Mouse (Mus musculus) midbrain, embryonic 10.5 days (tissue): Measurements from ENCODE around the gene Yif1a. TPM values are rescaled to one million over a fixed set of nuclear protein-coding genes. Genes with fewer than 3 reads are reported as not detected.

ENCODE experiments used
- DNase-seq: peaks from one replicate; pipeline ENCODE4 v3.0.0-alpha.2; 2017; ENCODE audit warnings: low spot score
- H3K27ac ChIP-seq: fragments of 300-500 bp; sonication (generic); replicated peaks from 2 replicates; pipeline ENCODE4 v1.5.1; 2016; ENCODE audit warnings: mild to moderate bottlenecking
- H3K27me3 ChIP-seq: fragments of 300-500 bp; sonication (generic); 2 replicates; pipeline ENCODE4 v1.6.1; 2016; ENCODE audit warnings: low read depth, mild to moderate bottlenecking; ENCODE audit not compliant: poor library complexity, severe bottlenecking
- H3K36me3 ChIP-seq: fragments of 300-500 bp; sonication (generic); 2 replicates; pipeline ENCODE4 v1.6.1; 2016; ENCODE audit warnings: mild to moderate bottlenecking, moderate library complexity
- H3K4me1 ChIP-seq: fragments of 300-500 bp; sonication (generic); 2 replicates; pipeline ENCODE4 v1.6.1; 2016
- H3K4me3 ChIP-seq: fragments of 300-500 bp; sonication (generic); 2 replicates; pipeline ENCODE4 v1.5.1; 2016; ENCODE audit warnings: mild to moderate bottlenecking, moderate library complexity
- H3K9me3 ChIP-seq: fragments of 300-500 bp; sonication (generic); replicated peaks from 2 replicates; pipeline ENCODE4 v1.6.1; 2016; ENCODE audit warnings: mild to moderate bottlenecking
- WGBS: fragments of 180-500 bp; shearing (Covaris S2); methylation state at CpG from one replicate; pipeline ENCODE4 v1.1.7; 2016; 5-methylcytosine and 5-hydroxymethylcytosine counted together
- polyA plus RNA-seq: library from polyadenylated mRNA; unstranded; fragments of >200 nt; fragmentation: Nextera tagmentation; extraction: Ambion mirVana; gene quantifications from 2 replicates; pipeline ENCODE4 v1.2.1, GENCODE M21; 2016

Yif1a gene
- polyA plus RNA-seq, 1 experiment from 2014 or later, result 85.1 TPM

GRCm38 (mm10) chr19:5122492-5122891 is 34.2 kb downstream of the Yif1a start:
- Histone ChIP-seq H3K9me3 (no peaks in the 10 kb centered on the region), H3K27ac (no peak overlapping the region), H3K27me3 (peaks cover 12% of the 10 kb centered on the region), H3K36me3 (no peaks in the 10 kb centered on the region), H3K4me1 (peaks cover 10% of the 10 kb centered on the region), H3K4me3 (no peak overlapping the region)
- no peak for DNase-seq
- 74% methylated on average over 10 of the region's 10 CpGs for WGBS

- no peak for DNase-seq
- WGBS, result 87% methylated on average over 3 of the region's 3 CpGs
- Histone ChIP-seq H3K27me3 (peaks cover 12% of the 10 kb centered on the region), H3K9me3 (no peaks in the 10 kb centered on the region), H3K4me3 (no peak overlapping the region), H3K27ac (no peak overlapping the region), H3K36me3 (no peaks in the 10 kb centered on the region), H3K4me1 (peaks cover 8% of the 10 kb centered on the region)
Measured at GRCm38 (mm10) chr19:5123241-5123640, 34.9 kb downstream of the Yif1a start.

- no peaks in the 10 kb centered on the region for H3K9me3 ChIP-seq
- H3K4me1 ChIP-seq, result no peaks in the 10 kb centered on the region
- DNase-seq, result no peak
- no peak overlapping the region for H3K4me3 ChIP-seq
- no peak overlapping the region for H3K27ac ChIP-seq
- WGBS, result 81% methylated on average over 7 of the region's 7 CpGs
- peaks cover 5% of the 10 kb centered on the region for H3K27me3 ChIP-seq
- H3K36me3 ChIP-seq, result no peaks in the 10 kb centered on the region
Measured at GRCm38 (mm10) chr19:5124055-5124614, 35.8 kb downstream of the Yif1a start.

- H3K4me3 ChIP-seq, result no peak overlapping the region
- peaks cover 16% of the 10 kb centered on the region for H3K36me3 ChIP-seq
- 46% methylated on average over 1 of the region's 1 CpGs for WGBS
- peaks cover 8% of the 10 kb centered on the region; the same call in 1 of the 2 replicates for H3K4me1 ChIP-seq
- no peaks in the 10 kb centered on the region for H3K9me3 ChIP-seq
- no peaks in the 10 kb centered on the region; the same call in 1 of the 2 replicates for H3K27me3 ChIP-seq
- H3K27ac ChIP-seq, result no peak overlapping the region
- DNase-seq, result no peak
Measured at GRCm38 (mm10) chr19:5129770-5130169, 41.4 kb downstream of the Yif1a start.

- Histone ChIP-seq H3K4me3 (no peak overlapping the region), H3K27ac (no peak overlapping the region), H3K9me3 (no peaks in the 10 kb centered on the region), H3K36me3 (peaks cover 22% of the 10 kb centered on the region), H3K27me3 (no peaks in the 10 kb centered on the region; the same call in 1 of the 2 replicates), H3K4me1 (peaks cover 8% of the 10 kb centered on the region; the same call in 1 of the 2 replicates)
- 84% methylated on average over 4 of the region's 4 CpGs for WGBS
- DNase-seq, result no peak
Measured at GRCm38 (mm10) chr19:5131237-5131636, 42.9 kb downstream of the Yif1a start.

- peaks cover 46% of the 10 kb centered on the region for H3K36me3 ChIP-seq
- peak; percentile 46 for DNase-seq
- WGBS, result 3% methylated on average over 2 of the region's 2 CpGs
- H3K4me3 ChIP-seq, result no peak overlapping the region
- H3K27ac ChIP-seq, result no peak overlapping the region
- no peaks in the 10 kb centered on the region for H3K9me3 ChIP-seq
- no peaks in the 10 kb centered on the region for H3K27me3 ChIP-seq
- H3K4me1 ChIP-seq, result no peaks in the 10 kb centered on the region
Measured at GRCm38 (mm10) chr19:5139640-5140039, 51.3 kb downstream of the Yif1a start.

Other genes starting within 250 kb of the Yif1a start
- 41.6 and 43.1 TPM in 2 replicates for gene Ccs, start 249.2 kb upstream of the Yif1a start, polyA plus RNA-seq
- 0.07 and 0.14 TPM in 2 replicates for gene Ccdc87, start 249.2 kb upstream of the Yif1a start, polyA plus RNA-seq
- 29.8 and 38.4 TPM in 2 replicates for gene Ctsf, start 233.4 kb upstream of the Yif1a start, polyA plus RNA-seq
- 0.99 and 1.9 TPM in 2 replicates for gene Actn3, start 210.6 kb upstream of the Yif1a start, polyA plus RNA-seq
- 14.6 and 17.7 TPM in 2 replicates for gene Zdhhc24, start 209.9 kb upstream of the Yif1a start, polyA plus RNA-seq
- gene Bbs1, start 181.9 kb upstream of the Yif1a start, polyA plus RNA-seq, result 7.0 and 10.3 TPM in 2 replicates
- 197 and 214 TPM in 2 replicates for gene Dpp3, start 160.3 kb upstream of the Yif1a start, polyA plus RNA-seq
- gene Peli3, start 145.4 kb upstream of the Yif1a start, polyA plus RNA-seq, result 1.5 and 1.9 TPM in 2 replicates
- gene Mrpl11, start 126.4 kb upstream of the Yif1a start, polyA plus RNA-seq, result 156 and 163 TPM in 2 replicates
- gene Npas4, start 98.2 kb upstream of the Yif1a start, polyA plus RNA-seq, result not detected in 2 replicates
- gene Slc29a2, start 64.7 kb upstream of the Yif1a start, polyA plus RNA-seq, result 7.4 and 8.6 TPM in 2 replicates
- gene B4gat1, start 49.7 kb upstream of the Yif1a start, polyA plus RNA-seq, result 39.4 and 42.1 TPM in 2 replicates
- gene AC124502.3, start 49.6 kb upstream of the Yif1a start, polyA plus RNA-seq, result 2.2 and 4.4 TPM in 2 replicates
- 83.2 and 85.6 TPM in 2 replicates for gene Brms1, start 47.2 kb upstream of the Yif1a start, polyA plus RNA-seq
- 2.5 and 2.8 TPM in 2 replicates for gene Rin1, start 38.1 kb upstream of the Yif1a start, polyA plus RNA-seq
- 25.3 and 34.1 TPM in 2 replicates for gene Cd248, start 20.5 kb upstream of the Yif1a start, polyA plus RNA-seq
- 0.97 and 1.0 TPM in 2 replicates for gene Tmem151a, start 3.0 kb upstream of the Yif1a start, polyA plus RNA-seq
- gene Cnih2, start 10.0 kb downstream of the Yif1a start, polyA plus RNA-seq, result 42.2 and 72.4 TPM in 2 replicates
- 267 and 280 TPM in 2 replicates for gene Rab1b, start 18.5 kb downstream of the Yif1a start, polyA plus RNA-seq
- gene Klc2, start 30.0 kb downstream of the Yif1a start, polyA plus RNA-seq, result 31.1 and 40.7 TPM in 2 replicates
- 21.3 and 23.7 TPM in 2 replicates for gene Pacs1, start 184.6 kb downstream of the Yif1a start, polyA plus RNA-seq
- 468 and 500 TPM in 2 replicates for gene Sf3b2, start 206.9 kb downstream of the Yif1a start, polyA plus RNA-seq
- 10.8 and 15.4 TPM in 2 replicates for gene Gal3st3, start 209.8 kb downstream of the Yif1a start, polyA plus RNA-seq
- not detected in 2 replicates for gene Catsper1, start 247.2 kb downstream of the Yif1a start, polyA plus RNA-seq